Comparison of ENCODE assay signal across 19 mouse cellular contexts in genomic region chr9:45185250-45185649, GRCm38 (mm10). TPM values are rescaled to one million over a fixed set of nuclear protein-coding genes. Genes with fewer than 3 reads are reported as not detected.
DNase-seq lines count a peak whose midpoint lies in the region; ATAC-seq and TF ChIP-seq lines count a peak whose summit lies in the region.
"Had no signal": no experiment of that assay in that cellular context is flagged by ENCODE, and none has a peak within 500 bp of the region (broad histone marks: within the 10 kb centered on the region; RNA-seq: fewer than 3 reads in every experiment).

No protein-coding gene starts in this region.

- no peak for TF ChIP-seq CTCF in thymus, adult 2 months (IDR thresholded peaks at IDR 0.05; ENCODE audit: borderline replicate concordance, control insufficient read depth, extremely low read depth, insufficient read depth, low read length, poor library complexity)

- H3K4me2 ChIP-seq in forebrain, embryonic 14.5 days (ENCODE audit: low read length), result no peak overlapping the region
- H3K4me2 ChIP-seq in forebrain, embryonic 16.5 days (ENCODE audit: low read length), result no peak overlapping the region
- H3K4me2 ChIP-seq in hindbrain, embryonic 16.5 days (ENCODE audit: low read length), result no peak overlapping the region
- H3K4me2 ChIP-seq: embryonic facial prominence, embryonic 15.5 days; forebrain, embryonic 13.5 days; heart, embryonic 11.5 days; neural tube, embryonic 15.5 days had no signal

- no peak overlapping the region for H3K27ac ChIP-seq in forebrain, embryonic 14.5 days (ENCODE audit: low read depth, low read length)
- H3K27ac ChIP-seq in forebrain, embryonic 16.5 days (ENCODE audit: low read length), result no peak overlapping the region
- H3K27ac ChIP-seq in thymus, adult 2 months (ENCODE audit: control insufficient read depth, insufficient read depth, low read length), result peak overlapping the region; percentile 71
- no peak overlapping the region for H3K27ac ChIP-seq in hindbrain, embryonic 16.5 days (ENCODE audit: low read depth, low read length)
- H3K27ac ChIP-seq: embryonic facial prominence, embryonic 15.5 days; forebrain, embryonic 13.5 days; neural tube, embryonic 15.5 days had no signal

- H3K9ac ChIP-seq in forebrain, embryonic 14.5 days (ENCODE audit: low read length), result no peak overlapping the region
- H3K9ac ChIP-seq in forebrain, embryonic 16.5 days (replicated peaks; ENCODE audit: low read depth, low read length), result no peak overlapping the region
- H3K9ac ChIP-seq in hindbrain, embryonic 16.5 days (ENCODE audit: low read depth, low read length), result no peak overlapping the region
- H3K9ac ChIP-seq: embryonic facial prominence, embryonic 15.5 days; forebrain, embryonic 13.5 days; liver, postnatal 0 days; neural tube, embryonic 15.5 days had no signal

- no peaks in the 10 kb centered on the region for H3K27me3 ChIP-seq in forebrain, embryonic 14.5 days (replicated peaks; ENCODE audit: control insufficient read depth, insufficient read depth, low read length)
- H3K27me3 ChIP-seq in forebrain, embryonic 16.5 days (replicated peaks; ENCODE audit: control insufficient read depth, insufficient read depth, low read length), result no peaks in the 10 kb centered on the region
- no peaks in the 10 kb centered on the region for H3K27me3 ChIP-seq in thymus, adult 2 months (ENCODE audit: control insufficient read depth, insufficient read depth, low read length)
- H3K27me3 ChIP-seq in hindbrain, embryonic 16.5 days (replicated peaks; ENCODE audit: control insufficient read depth, insufficient read depth, low read length), result no peaks in the 10 kb centered on the region
- H3K27me3 ChIP-seq: embryonic facial prominence, embryonic 15.5 days; forebrain, embryonic 13.5 days; neural tube, embryonic 15.5 days had no signal

- 76% methylated on average over 4 of the region's 4 CpGs for WGBS in forebrain, embryonic 14.5 days
- WGBS in forebrain, embryonic 16.5 days, result 73% methylated on average over 4 of the region's 4 CpGs
- WGBS in thymus, adult 2 months, result 4% methylated on average over 4 of the region's 4 CpGs
- 60% methylated on average over 4 of the region's 4 CpGs for WGBS in hindbrain, embryonic 16.5 days

- no peak overlapping the region for H3K4me3 ChIP-seq in forebrain, embryonic 14.5 days (ENCODE audit: low read depth, low read length)
- no peak overlapping the region for H3K4me3 ChIP-seq in forebrain, embryonic 16.5 days (replicated peaks; ENCODE audit: low read length)
- no peak overlapping the region for H3K4me3 ChIP-seq in thymus, adult 2 months (ENCODE audit: control insufficient read depth, insufficient read depth, low read length)
- no peak overlapping the region for H3K4me3 ChIP-seq in hindbrain, embryonic 16.5 days (ENCODE audit: low read length)
- H3K4me3 ChIP-seq: embryonic facial prominence, embryonic 15.5 days; forebrain, embryonic 13.5 days; neural tube, embryonic 15.5 days had no signal

- H3K4me1 ChIP-seq in forebrain, embryonic 14.5 days (ENCODE audit: control insufficient read depth, insufficient read depth, low read length), result no peaks in the 10 kb centered on the region
- H3K4me1 ChIP-seq in forebrain, embryonic 16.5 days (replicated peaks; ENCODE audit: control insufficient read depth, insufficient read depth, low read length), result no peaks in the 10 kb centered on the region
- H3K4me1 ChIP-seq in thymus, adult 2 months (replicated peaks; ENCODE audit: control insufficient read depth, insufficient read depth, low read length), result peaks cover 73% of the 10 kb centered on the region
- H3K4me1 ChIP-seq in hindbrain, embryonic 16.5 days (ENCODE audit: control insufficient read depth, insufficient read depth, low read depth, low read length), result no peaks in the 10 kb centered on the region; the same call in 1 of the 2 replicates
- H3K4me1 ChIP-seq: embryonic facial prominence, embryonic 15.5 days; forebrain, embryonic 13.5 days; neural tube, embryonic 15.5 days had no signal

- TF ChIP-seq POLR2A in thymus, adult 2 months (IDR thresholded peaks at IDR 0.05; ENCODE audit: control insufficient read depth, extremely low read depth, insufficient read depth, low read length, poor library complexity), result no peak

- H3K9me3 ChIP-seq in forebrain, embryonic 14.5 days (replicated peaks; ENCODE audit: control insufficient read depth, low read length), result no peaks in the 10 kb centered on the region
- H3K9me3 ChIP-seq in forebrain, embryonic 16.5 days (ENCODE audit: control insufficient read depth, low read length), result no peaks in the 10 kb centered on the region
- no peaks in the 10 kb centered on the region for H3K9me3 ChIP-seq in hindbrain, embryonic 16.5 days (ENCODE audit: control insufficient read depth, low read length)
- H3K9me3 ChIP-seq: embryonic facial prominence, embryonic 15.5 days; forebrain, embryonic 13.5 days; neural tube, embryonic 15.5 days had no signal

- intact Hi-C loops in left cerebral cortex, postnatal 14 days (cut with DNase I), result no loop called here

- no peaks in the 10 kb centered on the region for H3K36me3 ChIP-seq in forebrain, embryonic 14.5 days (ENCODE audit: control insufficient read depth, insufficient read depth, low read length)
- H3K36me3 ChIP-seq in forebrain, embryonic 16.5 days (ENCODE audit: control insufficient read depth, insufficient read depth), result no peaks in the 10 kb centered on the region
- H3K36me3 ChIP-seq in thymus, adult 2 months (ENCODE audit: control insufficient read depth, insufficient read depth, low read length), result no peaks in the 10 kb centered on the region
- no peaks in the 10 kb centered on the region for H3K36me3 ChIP-seq in hindbrain, embryonic 16.5 days (ENCODE audit: control insufficient read depth, insufficient read depth, low read length)
- H3K36me3 ChIP-seq: embryonic facial prominence, embryonic 15.5 days; neural tube, embryonic 15.5 days had no signal

- no peak for ATAC-seq in forebrain, embryonic 14.5 days
- ATAC-seq in forebrain, embryonic 16.5 days, result no peak
- no peak for ATAC-seq in hindbrain, embryonic 16.5 days
- ATAC-seq: forebrain, embryonic 13.5 days; liver, postnatal 0 days had no signal

- peak; percentile 1 for DNase-seq in forebrain, embryonic 14.5 days (ENCODE audit: low spot score)
- DNase-seq in frontal cortex, postnatal 36 days (ENCODE audit: low spot score in 2 of 2), result peak; percentile 70 to 86
- peak; percentile 66 to 72 for DNase-seq in left cerebral cortex, postnatal 14 days (ENCODE audit: low spot score in 2 of 2)
- DNase-seq in thymus, adult 2 months, result no peak
- DNase-seq in urinary bladder, postnatal 10 days (ENCODE audit: low spot score), result no peak
- DNase-seq in testis, postnatal 14 days (ENCODE audit: low spot score), result no peak
- DNase-seq: adrenal gland, adult 8-10 months; cerebellum, postnatal 25 days; kidney, adult 2 months; liver, postnatal 0 days had no signal

RNA-seq across cellular contexts. Expression of gene BC049352, which starts 3.4 kb away (rescaled TPM):
- not detected in 2 replicates for polyA plus RNA-seq in forebrain, embryonic 14.5 days (2014; fragmentation: Nextera tagmentation; extraction: Ambion mirVana)
- 0.14 and 0.38 TPM in 2 replicates for polyA plus RNA-seq in forebrain, embryonic 16.5 days (2015; fragmentation: Nextera tagmentation; extraction: Ambion mirVana)
- total RNA-seq in left cerebral cortex, postnatal 14 days (2021), result under 1 TPM; 0.55 to 0.66 TPM
- 1.7 and 4.5 TPM in 2 replicates for polyA plus RNA-seq in thymus, adult 2 months (2012; rRNA removed)
- polyA plus RNA-seq in hindbrain, embryonic 16.5 days (2015; fragmentation: Nextera tagmentation; extraction: Ambion mirVana), result not detected in 2 replicates
- total RNA-seq: megakaryocyte, adult 5-6 weeks had no signal
- polyA plus RNA-seq: forebrain, embryonic 13.5 days; heart, embryonic 11.5 days; hindbrain, embryonic 11.5 days; limb, embryonic 11.5 days; neural tube, embryonic 15.5 days had no signal

RNA-seq across cellular contexts. Expression of gene Tmprss4, which starts 18.6 kb away (rescaled TPM):
- not detected in 2 replicates for polyA plus RNA-seq in forebrain, embryonic 14.5 days (2014; fragmentation: Nextera tagmentation; extraction: Ambion mirVana)
- not detected in 2 replicates for polyA plus RNA-seq in forebrain, embryonic 16.5 days (2015; fragmentation: Nextera tagmentation; extraction: Ambion mirVana)
- total RNA-seq in left cerebral cortex, postnatal 14 days (2021), result under 1 TPM in 1 of 2 experiments, not detected in 1; 0.25 TPM
- 7.4 and 16.1 TPM in 2 replicates for polyA plus RNA-seq in thymus, adult 2 months (2012; rRNA removed)
- polyA plus RNA-seq in hindbrain, embryonic 16.5 days (2015; fragmentation: Nextera tagmentation; extraction: Ambion mirVana), result not detected in 2 replicates
- total RNA-seq: adrenal gland, adult 8-10 months had no signal
- polyA plus RNA-seq: forebrain, embryonic 13.5 days; hindbrain, embryonic 11.5 days; liver, postnatal 0 days; neural tube, embryonic 15.5 days had no signal

RNA-seq across cellular contexts. Expression of gene Scn4b, which starts 47.1 kb away (rescaled TPM):
- 0.11 and 0.12 TPM in 2 replicates for polyA plus RNA-seq in forebrain, embryonic 14.5 days (2014; fragmentation: Nextera tagmentation; extraction: Ambion mirVana)
- 0.24 and 0.27 TPM in 2 replicates for polyA plus RNA-seq in forebrain, embryonic 16.5 days (2015; fragmentation: Nextera tagmentation; extraction: Ambion mirVana)
- 10 to 100 TPM; 11.3 to 16.2 TPM for total RNA-seq in left cerebral cortex, postnatal 14 days (2021)
- 20.5 and 26.2 TPM in 2 replicates for polyA plus RNA-seq in thymus, adult 2 months (2012; rRNA removed)
- polyA plus RNA-seq in hindbrain, embryonic 16.5 days (2015; fragmentation: Nextera tagmentation; extraction: Ambion mirVana), result 0.60 and 0.81 TPM in 2 replicates

Comparison
In these comparisons a context has a peak if more than half of its experiments do, and no peak if none do; other contexts are left out.
1. DNase-seq: peak in forebrain, embryonic 14.5 days (single experiment), frontal cortex, postnatal 36 days (2 of 2) and left cerebral cortex, postnatal 14 days (2 of 2); none in thymus, adult 2 months (single experiment), urinary bladder, postnatal 10 days (single experiment) and testis, postnatal 14 days (single experiment).
2. RNA of gene Scn4b, which starts 47.1 kb away (polyA plus RNA-seq): 20.5 to 26.2 TPM in thymus, adult 2 months; 0.60 to 0.81 TPM in hindbrain, embryonic 16.5 days, 0.24 to 0.27 TPM in forebrain, embryonic 16.5 days and 0.11 to 0.12 TPM in forebrain, embryonic 14.5 days; every median in the first group is over 10 times any median in the second.